Mouse (Mus musculus) embryonic facial prominence, embryonic 11.5 days (tissue): Measurements from ENCODE around the gene Pqbp1. TPM values are rescaled to one million over a fixed set of nuclear protein-coding genes. Genes with fewer than 3 reads are reported as not detected.

Experiments
- ATAC-seq: fragments of 200-750 bp; cut with Nextera tagmentation; replicated peaks from 2 replicates; pipeline ENCODE4 v1.8.0; 2017; ENCODE audit warnings: low read depth; ENCODE audit not compliant: insufficient number of reproducible peaks, low FRiP score, low TSS enrichment
- DNase-seq: peaks from one replicate; pipeline ENCODE4 v3.0.0-alpha.2; 2015; ENCODE audit warnings: low spot score
- H3K27ac ChIP-seq: fragments of 300-500 bp; sonication (generic); replicated peaks from 2 replicates; pipeline ENCODE4 v1.5.1; 2014; ENCODE audit warnings: mild to moderate bottlenecking, low read depth, low read length, control low read depth
- H3K27me3 ChIP-seq: fragments of 300-500 bp; sonication (generic); 2 replicates; pipeline ENCODE4 v1.6.1; 2014; ENCODE audit warnings: mild to moderate bottlenecking, low read length, moderate library complexity, mixed read lengths; ENCODE audit not compliant: control insufficient read depth, insufficient read depth
- H3K36me3 ChIP-seq: fragments of 300-500 bp; sonication (generic); replicated peaks from 2 replicates; pipeline ENCODE4 v1.6.1; 2014; ENCODE audit warnings: low read depth, mild to moderate bottlenecking, low read length, moderate library complexity, mixed read lengths; ENCODE audit not compliant: control insufficient read depth, insufficient read depth
- H3K4me1 ChIP-seq: fragments of 300-500 bp; sonication (generic); 2 replicates; pipeline ENCODE4 v1.6.1; 2014; ENCODE audit warnings: low read length, mixed read lengths; ENCODE audit not compliant: control insufficient read depth, insufficient read depth
- H3K4me2 ChIP-seq: fragments of 300-500 bp; sonication (generic); 2 replicates; pipeline ENCODE4 v1.6.1; 2014; ENCODE audit warnings: low read depth, mild to moderate bottlenecking, control low read depth, low read length, moderate library complexity
- H3K4me3 ChIP-seq: fragments of 300-500 bp; sonication (generic); 2 replicates; pipeline ENCODE4 v1.5.1; 2014; ENCODE audit warnings: low read depth, low read length, control low read depth
- H3K9ac ChIP-seq: fragments of 300-500 bp; sonication (generic); replicated peaks from 2 replicates; pipeline ENCODE4 v1.6.1; 2014; ENCODE audit warnings: mild to moderate bottlenecking, control low read depth, low read length
- H3K9me3 ChIP-seq: fragments of 300-500 bp; sonication (generic); replicated peaks from 2 replicates; pipeline ENCODE4 v1.6.1; 2016; ENCODE audit warnings: mild to moderate bottlenecking, low read length, inconsistent platforms, mixed read lengths; ENCODE audit not compliant: control insufficient read depth
- WGBS: fragments of 180-500 bp; shearing (Covaris S2); extraction: QIAGEN DNeasy Blood & Tissue Kit; methylation state at CpG from one replicate; pipeline ENCODE4 v1.1.7; 2014; 5-methylcytosine and 5-hydroxymethylcytosine counted together
- polyA plus RNA-seq: library from polyadenylated mRNA; unstranded; fragments of >200 nt; fragmentation: Nextera tagmentation; extraction: Ambion mirVana; gene quantifications from 2 replicates; pipeline ENCODE4 v1.2.1, GENCODE M21; 2014

Pqbp1 gene
- 146 and 149 TPM in 2 replicates for polyA plus RNA-seq

DNA sequence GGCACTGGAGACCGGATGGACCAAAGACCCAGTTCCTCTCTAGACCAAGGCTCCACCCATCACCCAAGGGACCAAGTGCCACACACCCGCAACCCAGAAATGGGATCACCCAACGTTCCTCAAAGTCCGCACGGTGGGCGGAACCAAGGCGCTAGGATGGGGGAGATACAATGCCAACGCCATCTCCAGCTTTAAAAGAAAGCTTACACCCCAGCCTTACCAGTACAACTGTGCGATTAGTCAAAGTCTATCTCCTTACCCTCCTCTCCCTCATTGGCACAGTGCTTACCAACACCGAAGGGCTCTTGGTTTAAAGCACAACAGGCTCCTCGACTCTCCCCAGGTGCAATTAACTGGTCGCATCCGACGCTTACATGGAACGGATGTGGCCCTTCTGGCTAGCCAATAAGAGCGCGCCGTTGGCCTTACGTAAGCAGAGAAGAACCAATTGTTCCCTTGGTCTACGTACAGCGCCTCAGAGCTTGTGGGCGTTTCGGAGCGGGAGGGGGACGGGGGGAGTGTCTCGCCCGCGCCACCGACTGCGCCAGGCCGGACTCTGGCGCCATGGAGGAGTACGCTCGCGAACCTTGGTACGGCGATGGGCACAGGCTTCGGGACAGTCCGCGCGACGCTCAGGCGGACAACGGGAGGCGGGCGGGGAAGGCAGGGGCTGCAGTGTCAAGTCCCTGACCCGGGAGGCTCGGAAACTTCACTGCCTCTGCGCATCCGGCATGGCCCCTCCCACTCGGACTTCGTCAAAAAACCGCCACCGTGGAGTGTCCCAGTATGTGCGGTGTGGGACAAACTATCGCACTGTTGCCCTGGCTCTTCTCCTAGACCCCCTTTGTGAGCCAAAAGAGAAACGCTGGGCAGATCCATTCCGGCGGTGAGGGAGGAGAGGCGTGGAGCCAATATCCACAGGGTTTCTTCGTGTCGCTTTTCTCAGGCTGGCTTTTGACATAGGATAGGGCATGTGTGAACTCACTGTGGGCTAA lies at the start of gene Pqbp1, which contains the start of gene Timm17b:
Pqbp1 (minus strand) TSS at position 390 of the 995 bp plus-strand sequence.
Timm17b (plus strand) TSS at position 478 of the 995 bp plus-strand sequence.
- 0 out of 2 replicates have a peak within 1 kb of the TSS, but pooled peaks have one; percentile 31 for H3K27ac ChIP-seq
- H3K9ac ChIP-seq = peak within 1 kb of the TSS; percentile 61
- no peaks in the 10 kb centered on the region for H3K4me1 ChIP-seq
- H3K27me3 ChIP-seq = no peaks in the 10 kb centered on the region
- no peaks in the 10 kb centered on the region for H3K9me3 ChIP-seq
- peak; percentile 98 for ATAC-seq
- 18% methylated on average over 55 of the region's 62 CpGs for WGBS
- peak; percentile 90 for DNase-seq
- H3K4me2 ChIP-seq = peak within 1 kb of the TSS; percentile 41
- no peaks in the 10 kb centered on the region for H3K36me3 ChIP-seq
- peak within 1 kb of the TSS; percentile 48 for H3K4me3 ChIP-seq

GRCm38 (mm10) chrX:7947900-7948492 lies 48.9 kb upstream of the Pqbp1 start:
- Histone ChIP-seq H3K9me3 (no peaks in the 10 kb centered on the region), H3K4me3 (peak overlapping the region; percentile 42), H3K4me2 (peak overlapping the region; percentile 36), H3K9ac (peak overlapping the region; percentile 51), H3K27ac (no peak overlapping the region), H3K27me3 (no peaks in the 10 kb centered on the region), H3K4me1 (no peaks in the 10 kb centered on the region), H3K36me3 (no peaks in the 10 kb centered on the region)
- DNase-seq = peak; percentile 93
- ATAC-seq = peak; percentile 98; the same call in 1 of the 2 replicates
- WGBS = 14% methylated on average over 38 of the region's 38 CpGs

DNA sequence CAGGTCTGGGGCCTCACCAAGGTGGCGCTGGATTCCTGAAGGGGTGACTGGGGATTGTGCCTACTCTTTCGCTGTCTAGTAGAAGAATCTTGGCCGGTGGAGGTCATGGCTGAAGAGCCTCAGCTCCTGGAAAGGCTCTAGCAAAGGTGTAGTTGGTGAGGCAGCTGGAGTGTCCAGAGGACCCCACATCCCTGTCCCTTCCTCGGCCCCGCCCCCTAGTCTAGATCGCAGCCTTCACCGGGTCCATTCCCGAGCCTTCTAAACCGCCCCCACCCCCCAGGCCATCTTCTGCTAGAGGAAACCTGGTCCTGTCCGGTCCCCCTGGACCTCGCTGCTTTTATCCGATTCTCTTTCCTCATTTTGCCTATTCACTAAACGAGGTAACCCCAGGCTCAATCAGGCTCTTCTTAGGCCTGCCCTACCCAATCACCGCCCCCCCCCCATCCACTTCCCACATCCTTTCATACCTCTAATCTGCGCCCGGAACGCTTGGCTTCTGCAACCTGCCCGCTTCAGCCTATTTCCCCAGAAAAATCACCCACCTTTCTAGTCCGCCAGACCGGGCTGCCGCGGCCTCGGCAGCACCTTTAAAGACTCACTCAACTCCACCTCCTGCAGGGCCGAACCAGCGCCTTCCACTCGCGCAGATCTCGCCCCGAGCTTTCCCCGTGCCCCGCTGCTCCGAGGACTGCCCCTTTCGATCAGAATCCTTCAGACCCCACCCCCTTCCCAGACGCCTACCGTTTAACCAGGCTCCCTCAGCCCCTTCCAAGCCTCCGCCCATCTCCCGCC lies 48.2 kb upstream of the Pqbp1 start, which contains the start of gene Hdac6:
Hdac6 (minus strand) TSS at position 782 of the 792 bp plus-strand sequence.
- Histone ChIP-seq H3K4me1 (no peaks in the 10 kb centered on the region), H3K27ac (no peak within 1 kb of the TSS; the same call in 1 of the 2 replicates), H3K36me3 (no peaks in the 10 kb centered on the region), H3K9me3 (no peaks in the 10 kb centered on the region), H3K27me3 (no peaks in the 10 kb centered on the region), H3K9ac (peak within 1 kb of the TSS; percentile 53), H3K4me2 (peak within 1 kb of the TSS; percentile 44), H3K4me3 (peak within 1 kb of the TSS; percentile 42)
- WGBS = 23% methylated on average over 36 of the region's 37 CpGs
- peak; percentile 23 for DNase-seq
- peak; percentile 58 for ATAC-seq

- Histone ChIP-seq H3K4me3 (no peak overlapping the region), H3K4me1 (no peaks in the 10 kb centered on the region), H3K9ac (no peak overlapping the region), H3K9me3 (no peaks in the 10 kb centered on the region), H3K27ac (no peak overlapping the region), H3K4me2 (no peak overlapping the region), H3K36me3 (no peaks in the 10 kb centered on the region), H3K27me3 (no peaks in the 10 kb centered on the region)
- 59% methylated on average over 8 of the region's 8 CpGs for WGBS
- no peak for ATAC-seq
- DNase-seq = no peak
Observed at GRCm38 (mm10) chrX:7945618-7946017, 46.5 kb upstream of the Pqbp1 start.

- Histone ChIP-seq H3K9ac (no peak overlapping the region), H3K36me3 (no peaks in the 10 kb centered on the region)
- no peak for ATAC-seq
Observed at GRCm38 (mm10) chrX:7937667-7938066, 38.6 kb upstream of the Pqbp1 start.

GRCm38 (mm10) chrX:7936874-7937273 lies 37.8 kb upstream of the Pqbp1 start:
- Histone ChIP-seq H3K9me3 (no peaks in the 10 kb centered on the region), H3K36me3 (no peaks in the 10 kb centered on the region), H3K27ac (no peak overlapping the region), H3K27me3 (no peaks in the 10 kb centered on the region), H3K4me3 (no peak overlapping the region), H3K4me1 (no peaks in the 10 kb centered on the region), H3K9ac (no peak overlapping the region), H3K4me2 (no peak overlapping the region)
- no peak for DNase-seq
- 58% methylated on average over 11 of the region's 11 CpGs for WGBS
- no peak for ATAC-seq

More at GRCm38 (mm10) chrX:7937667-7938066, 38.6 kb upstream of the Pqbp1 start:
- DNase-seq = no peak
- Histone ChIP-seq H3K27me3 (no peaks in the 10 kb centered on the region), H3K4me1 (no peaks in the 10 kb centered on the region), H3K9me3 (no peaks in the 10 kb centered on the region), H3K4me2 (no peak overlapping the region), H3K4me3 (no peak overlapping the region), H3K27ac (no peak overlapping the region)
- 90% methylated on average over 6 of the region's 6 CpGs for WGBS

DNA sequence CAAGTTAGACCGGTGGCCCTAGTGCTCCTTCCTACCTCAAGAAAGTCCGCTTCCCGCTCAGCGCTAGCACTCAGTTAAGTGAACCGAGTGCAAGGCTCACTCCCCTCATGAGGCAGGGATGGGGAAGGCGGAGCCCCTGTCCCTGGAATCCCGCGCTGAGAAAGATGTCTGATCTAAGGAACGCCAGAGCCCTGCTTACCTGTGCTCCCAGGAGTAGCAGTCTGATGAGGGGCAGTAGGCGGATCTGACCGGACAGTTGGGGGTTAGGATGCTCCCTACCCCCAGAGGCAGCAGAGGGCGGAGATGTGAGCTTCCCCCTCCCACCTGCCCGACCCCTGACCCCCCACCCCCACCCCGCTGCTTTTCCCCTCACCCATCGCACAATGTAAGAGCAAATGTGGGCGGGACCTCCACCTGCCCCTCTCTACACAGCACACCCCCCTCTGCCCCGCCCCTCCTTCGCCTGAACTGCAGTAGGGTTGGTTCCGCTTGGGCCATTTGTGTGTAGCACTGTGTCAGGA lies 29.3 kb upstream of the Pqbp1 start, which contains the start of gene Eras:
Eras (minus strand) TSS at position 338 of the 521 bp plus-strand sequence.
- Histone ChIP-seq H3K9me3 (no peaks in the 10 kb centered on the region), H3K9ac (no peak within 1 kb of the TSS), H3K36me3 (no peaks in the 10 kb centered on the region), H3K4me1 (no peaks in the 10 kb centered on the region), H3K27ac (no peak within 1 kb of the TSS), H3K27me3 (peaks cover 7% of the 10 kb centered on the region), H3K4me2 (no peak within 1 kb of the TSS), H3K4me3 (no peak within 1 kb of the TSS)
- DNase-seq = no peak
- ATAC-seq = no peak
- WGBS = 18% methylated on average over 19 of the region's 19 CpGs
